Mouse (Mus musculus): ENCODE data around the gene Milr1. TPM values are rescaled to one million over a fixed set of nuclear protein-coding genes. Genes with fewer than 3 reads are reported as not detected.
"Not testable (repeated sequence)": the region's sequence is repeated elsewhere in the genome, so short reads cannot be mapped to it uniquely, and the experiment has no call there.

The Milr1 gene
- polyA plus RNA-seq, 1 experiment: 19.9 TPM

DNA sequence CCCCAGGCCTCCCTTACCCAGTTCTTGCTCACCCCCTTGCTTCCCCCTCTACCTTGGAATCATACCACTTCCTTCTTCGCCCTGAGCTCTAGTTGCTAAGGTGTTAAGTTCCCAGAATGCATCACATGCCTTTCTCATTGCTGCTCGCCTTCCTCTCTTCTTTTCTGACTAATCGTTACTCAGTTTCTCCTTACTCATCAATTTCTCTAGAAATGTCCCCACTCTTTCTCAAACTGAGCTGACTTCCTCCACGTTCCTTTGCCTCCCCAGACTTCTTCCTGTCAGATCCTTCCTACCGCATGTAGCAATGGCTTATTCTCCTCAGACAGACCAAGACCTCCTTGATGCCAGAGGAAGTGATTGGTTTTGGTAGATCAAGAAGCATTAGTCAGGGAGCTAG, 34.5 kb upstream of the Milr1 start:
- Histone ChIP-seq H3K27me3 (ENCODE audit: control insufficient read depth, insufficient read depth, insufficient read length) (no peaks in the 10 kb centered on the region), H3K36me3 (ENCODE audit: control insufficient read depth, insufficient read depth) (no peaks in the 10 kb centered on the region), H3K79me2 (ENCODE audit: control insufficient read depth, insufficient read depth) (no peaks in the 10 kb centered on the region), H3ac (ENCODE audit: control insufficient read depth, insufficient read length, low read depth) (no peak overlapping the region), H3K79me3 (ENCODE audit: low read depth) (no peaks in the 10 kb centered on the region), H3K4me3 (ENCODE audit: insufficient read depth, poor library complexity, severe bottlenecking) (no peak overlapping the region)
- no peak for TF ChIP-seq CEBPB (IDR thresholded peaks at IDR 0.05; ENCODE audit: low read depth)
- TF ChIP-seq CTCF (IDR thresholded peaks at IDR 0.05; ENCODE audit: control insufficient read depth, insufficient read depth, insufficient read length): no peak
- no peak for TF ChIP-seq MYOD1 (IDR thresholded peaks at IDR 0.05; ENCODE audit: control insufficient read depth, insufficient read length, low read depth)
- no peak for TF ChIP-seq FOSL1 (IDR thresholded peaks at IDR 0.05; ENCODE audit: insufficient read depth, low read length, poor library complexity, severe bottlenecking)
- no peak for TF ChIP-seq MAX (IDR thresholded peaks at IDR 0.05)
- no peak for TF ChIP-seq MYOG (IDR thresholded peaks at IDR 0.05; ENCODE audit: control insufficient read depth, extremely low read depth, insufficient read length)
- no peak for TF ChIP-seq USF1 (IDR thresholded peaks at IDR 0.05; ENCODE audit: low read depth)

- H3ac ChIP-seq (ENCODE audit: control insufficient read depth, insufficient read length, low read depth): no peak overlapping the region
- no peaks in the 10 kb centered on the region for H3K79me3 ChIP-seq (ENCODE audit: low read depth)
- H3K36me3 ChIP-seq (ENCODE audit: control insufficient read depth, insufficient read depth): no peaks in the 10 kb centered on the region
- H3K79me2 ChIP-seq (ENCODE audit: control insufficient read depth, insufficient read depth): no peaks in the 10 kb centered on the region
- H3K27me3 ChIP-seq (ENCODE audit: control insufficient read depth, insufficient read depth, insufficient read length): no peaks in the 10 kb centered on the region
- TF ChIP-seq MAX (IDR thresholded peaks at IDR 0.05): no peak
- no peak for TF ChIP-seq FOSL1 (IDR thresholded peaks at IDR 0.05; ENCODE audit: insufficient read depth, low read length, poor library complexity, severe bottlenecking)
- TF ChIP-seq USF1 (IDR thresholded peaks at IDR 0.05; ENCODE audit: low read depth): no peak
- no peak for TF ChIP-seq MYOG (IDR thresholded peaks at IDR 0.05; ENCODE audit: control insufficient read depth, extremely low read depth, insufficient read length)
- no peak for TF ChIP-seq CEBPB (IDR thresholded peaks at IDR 0.05; ENCODE audit: low read depth)
- no peak for TF ChIP-seq MYOD1 (IDR thresholded peaks at IDR 0.05; ENCODE audit: control insufficient read depth, insufficient read length, low read depth)
- TF ChIP-seq CTCF (IDR thresholded peaks at IDR 0.05; ENCODE audit: control insufficient read depth, insufficient read depth, insufficient read length): no peak
- no peak overlapping the region for H3K4me3 ChIP-seq (ENCODE audit: insufficient read depth, poor library complexity, severe bottlenecking)
These were observed 30.6 kb upstream of the Milr1 start for GRCm38 (mm10) chr11:106720379-106720778.

- no peaks in the 10 kb centered on the region for H3K36me3 ChIP-seq (ENCODE audit: control insufficient read depth, insufficient read depth)
- no peak for TF ChIP-seq FOSL1 (IDR thresholded peaks at IDR 0.05; ENCODE audit: insufficient read depth, low read length, poor library complexity, severe bottlenecking)
- no peak for TF ChIP-seq MYOD1 (IDR thresholded peaks at IDR 0.05; ENCODE audit: control insufficient read depth, insufficient read length, low read depth)
- no peak for TF ChIP-seq CTCF (IDR thresholded peaks at IDR 0.05; ENCODE audit: control insufficient read depth, insufficient read depth, insufficient read length)
- TF ChIP-seq CEBPB (IDR thresholded peaks at IDR 0.05; ENCODE audit: low read depth): no peak
- TF ChIP-seq MAX (IDR thresholded peaks at IDR 0.05): no peak
- no peak for TF ChIP-seq MYOG (IDR thresholded peaks at IDR 0.05; ENCODE audit: control insufficient read depth, extremely low read depth, insufficient read length)
- TF ChIP-seq USF1 (IDR thresholded peaks at IDR 0.05; ENCODE audit: low read depth): no peak
- no peak overlapping the region for H3K4me3 ChIP-seq (ENCODE audit: insufficient read depth, poor library complexity, severe bottlenecking)
- no peak overlapping the region for H3ac ChIP-seq (ENCODE audit: control insufficient read depth, insufficient read length, low read depth)
- no peaks in the 10 kb centered on the region for H3K79me3 ChIP-seq (ENCODE audit: low read depth)
- H3K27me3 ChIP-seq (ENCODE audit: control insufficient read depth, insufficient read depth, insufficient read length): no peaks in the 10 kb centered on the region
- H3K79me2 ChIP-seq (ENCODE audit: control insufficient read depth, insufficient read depth): no peaks in the 10 kb centered on the region
These were observed 28.1 kb upstream of the Milr1 start for GRCm38 (mm10) chr11:106722831-106723361.

DNA sequence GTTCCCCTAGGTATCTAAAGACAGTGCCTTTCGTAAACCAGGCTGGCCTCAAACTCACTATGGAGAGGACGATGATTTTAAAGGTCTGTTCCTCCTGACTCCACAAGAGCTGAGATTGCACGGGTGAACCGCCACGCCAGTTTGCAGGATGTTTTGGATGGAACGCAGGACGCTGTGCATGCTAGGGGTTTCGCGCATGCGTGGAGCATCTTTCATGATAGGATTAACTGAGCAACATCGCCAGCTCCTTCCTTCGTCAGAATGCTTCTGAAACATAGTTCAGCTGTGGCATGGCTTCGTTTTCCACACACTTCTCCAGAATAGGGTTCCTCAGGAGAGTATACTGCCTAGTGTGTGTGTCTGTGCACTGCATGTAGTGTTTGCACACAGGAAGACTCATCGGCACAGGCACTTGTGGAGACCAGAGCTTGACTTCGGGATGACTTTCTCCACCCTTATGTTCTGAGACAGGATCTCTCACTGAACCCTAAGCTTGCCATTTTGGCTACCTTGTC, 27.4 kb upstream of the Milr1 start:
- no peak for TF ChIP-seq USF1 (IDR thresholded peaks at IDR 0.05; ENCODE audit: low read depth)
- TF ChIP-seq FOSL1 (IDR thresholded peaks at IDR 0.05; ENCODE audit: insufficient read depth, low read length, poor library complexity, severe bottlenecking): no peak
- no peak for TF ChIP-seq CEBPB (IDR thresholded peaks at IDR 0.05; ENCODE audit: low read depth)
- no peak for TF ChIP-seq CTCF (IDR thresholded peaks at IDR 0.05; ENCODE audit: control insufficient read depth, insufficient read depth, insufficient read length)
- TF ChIP-seq MYOD1 (IDR thresholded peaks at IDR 0.05; ENCODE audit: control insufficient read depth, insufficient read length, low read depth): no peak
- no peak for TF ChIP-seq MAX (IDR thresholded peaks at IDR 0.05)
- no peak for TF ChIP-seq MYOG (IDR thresholded peaks at IDR 0.05; ENCODE audit: control insufficient read depth, extremely low read depth, insufficient read length)
- Histone ChIP-seq H3ac (ENCODE audit: control insufficient read depth, insufficient read length, low read depth) (no peak overlapping the region), H3K4me3 (ENCODE audit: insufficient read depth, poor library complexity, severe bottlenecking) (no peak overlapping the region), H3K79me2 (ENCODE audit: control insufficient read depth, insufficient read depth) (no peaks in the 10 kb centered on the region), H3K79me3 (ENCODE audit: low read depth) (no peaks in the 10 kb centered on the region), H3K27me3 (ENCODE audit: control insufficient read depth, insufficient read depth, insufficient read length) (no peaks in the 10 kb centered on the region), H3K36me3 (ENCODE audit: control insufficient read depth, insufficient read depth) (no peaks in the 10 kb centered on the region)

GRCm38 (mm10) chr11:106724176-106724915, 26.7 kb upstream of the Milr1 start:
- no peak overlapping the region for H3ac ChIP-seq (ENCODE audit: control insufficient read depth, insufficient read length, low read depth)
- no peaks in the 10 kb centered on the region for H3K79me3 ChIP-seq (ENCODE audit: low read depth)
- H3K4me3 ChIP-seq (ENCODE audit: insufficient read depth, poor library complexity, severe bottlenecking): no peak overlapping the region
- no peak for TF ChIP-seq MAX (IDR thresholded peaks at IDR 0.05)
- TF ChIP-seq FOSL1 (IDR thresholded peaks at IDR 0.05; ENCODE audit: insufficient read depth, low read length, poor library complexity, severe bottlenecking): no peak
- TF ChIP-seq USF1 (IDR thresholded peaks at IDR 0.05; ENCODE audit: low read depth): no peak
- TF ChIP-seq CEBPB (IDR thresholded peaks at IDR 0.05; ENCODE audit: low read depth): no peak
- H3K79me2 ChIP-seq (ENCODE audit: control insufficient read depth, insufficient read depth): no peaks in the 10 kb centered on the region
- H3K36me3 ChIP-seq (ENCODE audit: control insufficient read depth, insufficient read depth): no peaks in the 10 kb centered on the region
- no peaks in the 10 kb centered on the region for H3K27me3 ChIP-seq (ENCODE audit: control insufficient read depth, insufficient read depth, insufficient read length)

DNA sequence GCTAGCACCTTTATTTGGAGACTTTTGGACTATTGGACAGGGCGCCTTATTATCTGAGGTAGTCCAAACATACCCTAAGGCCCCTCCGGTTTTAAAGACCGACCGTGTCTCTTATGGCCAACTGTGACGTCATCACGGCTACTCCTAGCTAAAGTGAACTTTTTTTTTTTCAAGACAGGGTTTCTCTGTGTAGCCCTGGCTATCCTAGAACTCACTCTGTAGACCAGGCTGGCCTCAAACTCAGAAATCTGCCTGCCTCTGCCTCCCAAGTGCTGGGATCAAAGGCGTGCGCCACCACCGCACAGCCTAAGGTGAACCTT, 26.1 kb upstream of the Milr1 start:
- H3K79me2 ChIP-seq (ENCODE audit: control insufficient read depth, insufficient read depth); H3K27me3 ChIP-seq (ENCODE audit: control insufficient read depth, insufficient read depth, insufficient read length): not testable (repeated sequence)

More for the DNA sequence above, 26.1 kb upstream of the Milr1 start:
- not testable (repeated sequence) for H3ac ChIP-seq (ENCODE audit: control insufficient read depth, insufficient read length, low read depth); H3K4me3 ChIP-seq (ENCODE audit: insufficient read depth, poor library complexity, severe bottlenecking); H3K79me3 ChIP-seq (ENCODE audit: low read depth); H3K36me3 ChIP-seq (ENCODE audit: control insufficient read depth, insufficient read depth)
